In the genomic region with DNA sequence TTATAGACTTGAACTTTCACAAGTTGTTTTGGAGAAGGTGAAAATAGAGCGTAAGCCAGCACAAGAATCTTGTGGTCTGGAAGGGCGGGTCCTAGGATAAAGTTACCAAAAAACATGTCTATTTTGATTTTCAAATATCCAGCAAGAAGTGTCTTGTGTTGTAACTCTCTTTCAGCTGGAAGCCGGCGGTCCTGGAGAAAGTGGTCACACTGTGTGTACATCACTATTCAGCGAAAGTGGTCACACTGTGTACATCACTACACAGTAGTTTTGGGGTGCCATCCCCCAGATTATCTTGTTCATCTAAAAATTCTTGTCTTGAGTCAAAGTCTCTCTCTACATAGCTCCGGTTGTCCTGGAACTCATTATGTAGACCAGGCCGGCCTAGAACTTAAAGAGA, we compare ENCODE assay signal across 17 mouse cellular contexts.
"Had no signal": no experiment of that assay in that cellular context is flagged by ENCODE, and none has a peak within 500 bp of the region (broad histone marks: within the 10 kb centered on the region; RNA-seq: fewer than 3 reads in every experiment).

No protein-coding gene starts in this region.

- H3K27ac ChIP-seq: heart, adult 2 months; heart, embryonic 13.5 days; heart, embryonic 15.5 days; hindbrain, embryonic 13.5 days; hindbrain, embryonic 15.5 days; hindbrain, postnatal 0 days; kidney, embryonic 15.5 days; kidney, postnatal 0 days; layer of hippocampus, adult 2 months; limb, embryonic 13.5 days; limb, embryonic 15.5 days; liver, embryonic 12.5 days; liver, embryonic 14.5 days had no signal

- H3K27me3 ChIP-seq: heart, embryonic 13.5 days; heart, embryonic 15.5 days; hindbrain, embryonic 13.5 days; hindbrain, embryonic 15.5 days; kidney, embryonic 15.5 days; limb, embryonic 13.5 days; limb, embryonic 15.5 days; liver, embryonic 12.5 days had no signal

- H3K9me3 ChIP-seq: heart, embryonic 13.5 days; heart, embryonic 15.5 days; hindbrain, embryonic 13.5 days; hindbrain, embryonic 15.5 days; kidney, embryonic 15.5 days; limb, embryonic 13.5 days; limb, embryonic 15.5 days; liver, embryonic 12.5 days had no signal

- DNase-seq: gastrocnemius, postnatal 10 days; kidney, adult 11 months; kidney, adult 2 months; left cerebral cortex, postnatal 4 days had no signal

- H3K4me3 ChIP-seq: heart, adult 2 months; heart, embryonic 13.5 days; heart, embryonic 15.5 days; hindbrain, embryonic 13.5 days; hindbrain, embryonic 15.5 days; kidney, embryonic 15.5 days; layer of hippocampus, adult 2 months; limb, embryonic 13.5 days; limb, embryonic 15.5 days; liver, embryonic 12.5 days had no signal

- H3K4me1 ChIP-seq: hindbrain, embryonic 13.5 days; hindbrain, embryonic 15.5 days; limb, embryonic 13.5 days had no signal
